Mouse (Mus musculus): Measurements from ENCODE around the gene Cdc14b. TPM values are rescaled to one million over a fixed set of nuclear protein-coding genes. Genes with fewer than 3 reads are reported as not detected.

Cdc14b gene
- polyA plus RNA-seq, 1 experiment from 2014 or later: 29.6 TPM

GRCm38 (mm10) chr13:64197899-64198298, 77.2 kb downstream of the Cdc14b start:
- H3K4me1 ChIP-seq (replicated peaks): 0 out of 2 replicates have a peak, but pooled peaks cover 5% of the 10 kb centered on the region
- no peaks in the 10 kb centered on the region for H3K27me3 ChIP-seq
- no peak overlapping the region for H3K4me2 ChIP-seq
- H3K36me3 ChIP-seq: peaks cover 28% of the 10 kb centered on the region
- WGBS: 73% methylated on average over 6 of the region's 6 CpGs
- no peak overlapping the region for H3K27ac ChIP-seq
- no peak overlapping the region for H3K9ac ChIP-seq (replicated peaks)
- no peak for ATAC-seq (ENCODE audit: insufficient number of reproducible peaks, insufficient read depth, low FRiP score, low TSS enrichment, low read depth)
- H3K4me3 ChIP-seq (replicated peaks): no peak overlapping the region
- H3K9me3 ChIP-seq: no peaks in the 10 kb centered on the region

- peaks cover 55% of the 10 kb centered on the region for H3K36me3 ChIP-seq
- no peaks in the 10 kb centered on the region for H3K9me3 ChIP-seq
- H3K27me3 ChIP-seq: no peaks in the 10 kb centered on the region
- no peak overlapping the region for H3K27ac ChIP-seq
- H3K9ac ChIP-seq (replicated peaks): no peak overlapping the region
- no peak overlapping the region for H3K4me2 ChIP-seq
- no peaks in the 10 kb centered on the region for H3K4me1 ChIP-seq (replicated peaks)
- ATAC-seq (ENCODE audit: insufficient number of reproducible peaks, insufficient read depth, low FRiP score, low TSS enrichment, low read depth): no peak
- no peak overlapping the region for H3K4me3 ChIP-seq (replicated peaks)
Observed at GRCm38 (mm10) chr13:64187065-64187464, 88.0 kb downstream of the Cdc14b start.

- no peaks in the 10 kb centered on the region for H3K4me1 ChIP-seq (replicated peaks)
- no peak overlapping the region for H3K9ac ChIP-seq (replicated peaks)
- WGBS: 93% methylated on average over 4 of the region's 4 CpGs
- peaks cover 56% of the 10 kb centered on the region for H3K36me3 ChIP-seq
- no peaks in the 10 kb centered on the region for H3K27me3 ChIP-seq
- no peak for ATAC-seq (ENCODE audit: insufficient number of reproducible peaks, insufficient read depth, low FRiP score, low TSS enrichment, low read depth)
- no peaks in the 10 kb centered on the region for H3K9me3 ChIP-seq
- H3K27ac ChIP-seq: no peak overlapping the region
- no peak overlapping the region for H3K4me3 ChIP-seq (replicated peaks)
- no peak overlapping the region for H3K4me2 ChIP-seq
Observed at GRCm38 (mm10) chr13:64186516-64186915, 88.6 kb downstream of the Cdc14b start.

- Histone ChIP-seq H3K4me1 (replicated peaks) (no peaks in the 10 kb centered on the region), H3K27ac (no peak overlapping the region), H3K9me3 (no peaks in the 10 kb centered on the region), H3K36me3 (peaks cover 63% of the 10 kb centered on the region), H3K27me3 (no peaks in the 10 kb centered on the region), H3K4me2 (no peak overlapping the region), H3K9ac (replicated peaks) (no peak overlapping the region), H3K4me3 (replicated peaks) (no peak overlapping the region)
- WGBS: 95% methylated on average over 9 of the region's 9 CpGs
- ATAC-seq (ENCODE audit: insufficient number of reproducible peaks, insufficient read depth, low FRiP score, low TSS enrichment, low read depth): no peak
Observed at GRCm38 (mm10) chr13:64185586-64185985, 89.5 kb downstream of the Cdc14b start.

- no peak overlapping the region for H3K9ac ChIP-seq (replicated peaks)
- no peak overlapping the region for H3K27ac ChIP-seq
- H3K36me3 ChIP-seq: peaks cover 65% of the 10 kb centered on the region
- H3K27me3 ChIP-seq: no peaks in the 10 kb centered on the region
- H3K4me1 ChIP-seq (replicated peaks): no peaks in the 10 kb centered on the region
- H3K9me3 ChIP-seq: no peaks in the 10 kb centered on the region
- H3K4me3 ChIP-seq (replicated peaks): no peak overlapping the region
- no peak overlapping the region for H3K4me2 ChIP-seq
- ATAC-seq (ENCODE audit: insufficient number of reproducible peaks, insufficient read depth, low FRiP score, low TSS enrichment, low read depth): no peak
- WGBS: 85% methylated on average over 7 of the region's 7 CpGs
Observed at GRCm38 (mm10) chr13:64185176-64185575, 89.9 kb downstream of the Cdc14b start.

- H3K9me3 ChIP-seq: no peaks in the 10 kb centered on the region
- H3K27me3 ChIP-seq: no peaks in the 10 kb centered on the region
- WGBS: 78% methylated on average over 10 of the region's 10 CpGs
- no peak overlapping the region for H3K27ac ChIP-seq
- no peak overlapping the region for H3K4me2 ChIP-seq
- no peak overlapping the region for H3K9ac ChIP-seq (replicated peaks)
- no peaks in the 10 kb centered on the region for H3K4me1 ChIP-seq (replicated peaks)
- H3K36me3 ChIP-seq: peaks cover 69% of the 10 kb centered on the region
- ATAC-seq (ENCODE audit: insufficient number of reproducible peaks, insufficient read depth, low FRiP score, low TSS enrichment, low read depth): no peak
- H3K4me3 ChIP-seq (replicated peaks): no peak overlapping the region
Observed at GRCm38 (mm10) chr13:64184361-64184760, 90.7 kb downstream of the Cdc14b start.

- Histone ChIP-seq H3K36me3 (peaks cover 71% of the 10 kb centered on the region), H3K9me3 (no peaks in the 10 kb centered on the region), H3K4me2 (no peak overlapping the region), H3K27ac (no peak overlapping the region), H3K4me3 (replicated peaks) (no peak overlapping the region), H3K27me3 (no peaks in the 10 kb centered on the region), H3K4me1 (replicated peaks) (no peaks in the 10 kb centered on the region), H3K9ac (replicated peaks) (no peak overlapping the region)
- WGBS: 78% methylated on average over 4 of the region's 4 CpGs
- ATAC-seq (ENCODE audit: insufficient number of reproducible peaks, insufficient read depth, low FRiP score, low TSS enrichment, low read depth): no peak
Observed at GRCm38 (mm10) chr13:64183583-64183982, 91.5 kb downstream of the Cdc14b start.

- Histone ChIP-seq H3K4me1 (replicated peaks) (no peaks in the 10 kb centered on the region), H3K4me3 (replicated peaks) (no peak overlapping the region), H3K4me2 (no peak overlapping the region), H3K27me3 (no peaks in the 10 kb centered on the region), H3K27ac (no peak overlapping the region), H3K36me3 (peaks cover 80% of the 10 kb centered on the region), H3K9me3 (no peaks in the 10 kb centered on the region), H3K9ac (replicated peaks) (no peak overlapping the region)
- ATAC-seq (ENCODE audit: insufficient number of reproducible peaks, insufficient read depth, low FRiP score, low TSS enrichment, low read depth): no peak
- WGBS: 83% methylated on average over 2 of the region's 2 CpGs
Observed at GRCm38 (mm10) chr13:64182091-64182490, 93.0 kb downstream of the Cdc14b start.

- H3K36me3 ChIP-seq: peaks cover 74% of the 10 kb centered on the region
- no peaks in the 10 kb centered on the region for H3K27me3 ChIP-seq
- H3K4me1 ChIP-seq (replicated peaks): no peaks in the 10 kb centered on the region
- H3K4me2 ChIP-seq: no peak overlapping the region
- ATAC-seq (ENCODE audit: insufficient number of reproducible peaks, insufficient read depth, low FRiP score, low TSS enrichment, low read depth): no peak
- no peak overlapping the region for H3K27ac ChIP-seq
- WGBS: 88% methylated on average over 3 of the region's 3 CpGs
- H3K9me3 ChIP-seq: no peaks in the 10 kb centered on the region
- H3K9ac ChIP-seq (replicated peaks): no peak overlapping the region
- no peak overlapping the region for H3K4me3 ChIP-seq (replicated peaks)
Observed at GRCm38 (mm10) chr13:64180888-64181287, 94.2 kb downstream of the Cdc14b start.

- no peak overlapping the region for H3K27ac ChIP-seq
- H3K36me3 ChIP-seq: peaks cover 71% of the 10 kb centered on the region
- no peak overlapping the region for H3K4me2 ChIP-seq
- H3K9ac ChIP-seq (replicated peaks): no peak overlapping the region
- H3K9me3 ChIP-seq: no peaks in the 10 kb centered on the region
- H3K4me1 ChIP-seq (replicated peaks): no peaks in the 10 kb centered on the region
- no peak overlapping the region for H3K4me3 ChIP-seq (replicated peaks)
- H3K27me3 ChIP-seq: no peaks in the 10 kb centered on the region
- ATAC-seq (ENCODE audit: insufficient number of reproducible peaks, insufficient read depth, low FRiP score, low TSS enrichment, low read depth): no peak
- 85% methylated on average over 4 of the region's 4 CpGs for WGBS
Observed at GRCm38 (mm10) chr13:64180300-64180699, 94.8 kb downstream of the Cdc14b start.

GRCm38 (mm10) chr13:64178746-64179652, 96.1 kb downstream of the Cdc14b start:
- Histone ChIP-seq H3K9ac (replicated peaks) (no peak overlapping the region), H3K4me2 (no peak overlapping the region), H3K27me3 (no peaks in the 10 kb centered on the region), H3K36me3 (peaks cover 68% of the 10 kb centered on the region), H3K4me1 (replicated peaks) (no peaks in the 10 kb centered on the region), H3K9me3 (no peaks in the 10 kb centered on the region), H3K27ac (no peak overlapping the region), H3K4me3 (replicated peaks) (no peak overlapping the region)
- ATAC-seq (ENCODE audit: insufficient number of reproducible peaks, insufficient read depth, low FRiP score, low TSS enrichment, low read depth): no peak
- 84% methylated on average over 13 of the region's 13 CpGs for WGBS

GRCm38 (mm10) chr13:64178000-64178399, 97.1 kb downstream of the Cdc14b start:
- Histone ChIP-seq H3K9me3 (peaks cover under 1% of the 10 kb centered on the region; the same call in 1 of the 2 replicates), H3K27ac (no peak overlapping the region), H3K36me3 (peaks cover 70% of the 10 kb centered on the region), H3K27me3 (no peaks in the 10 kb centered on the region), H3K9ac (replicated peaks) (no peak overlapping the region), H3K4me2 (no peak overlapping the region), H3K4me3 (replicated peaks) (no peak overlapping the region), H3K4me1 (replicated peaks) (no peaks in the 10 kb centered on the region)
- 79% methylated on average over 7 of the region's 7 CpGs for WGBS
- no peak for ATAC-seq (ENCODE audit: insufficient number of reproducible peaks, insufficient read depth, low FRiP score, low TSS enrichment, low read depth)
